Mouse (Mus musculus) forebrain, embryonic 15.5 days (tissue): Measurements from ENCODE around the gene Gatm. TPM values are rescaled to one million over a fixed set of nuclear protein-coding genes. Genes with fewer than 3 reads are reported as not detected.

Experiments used
- ATAC-seq: fragments of 200-750 bp; cut with Nextera tagmentation; replicated peaks from 2 replicates; pipeline ENCODE4 v1.8.0; 2017; ENCODE audit warnings: mild to moderate bottlenecking, moderate TSS enrichment, moderate library complexity
- H3K27ac ChIP-seq: fragments of 300-500 bp; sonication (generic); replicated peaks from 2 replicates; pipeline ENCODE4 v1.5.1; 2015; ENCODE audit warnings: mild to moderate bottlenecking, inconsistent platforms
- H3K27me3 ChIP-seq: fragments of 300-500 bp; sonication (generic); 2 replicates; pipeline ENCODE4 v1.6.1; 2015; ENCODE audit warnings: inconsistent platforms
- H3K36me3 ChIP-seq: fragments of 300-500 bp; sonication (generic); 2 replicates; pipeline ENCODE4 v1.6.1; 2015; ENCODE audit warnings: mild to moderate bottlenecking, inconsistent platforms
- H3K4me1 ChIP-seq: fragments of 300-500 bp; sonication (generic); 2 replicates; pipeline ENCODE4 v1.6.1; 2015; ENCODE audit warnings: inconsistent platforms
- H3K4me2 ChIP-seq: fragments of 300-500 bp; sonication (generic); replicated peaks from 2 replicates; pipeline ENCODE4 v1.6.1; 2015; ENCODE audit warnings: mild to moderate bottlenecking, inconsistent platforms
- H3K4me3 ChIP-seq: fragments of 300-500 bp; sonication (generic); 2 replicates; pipeline ENCODE4 v1.5.1; 2015; ENCODE audit warnings: mild to moderate bottlenecking, inconsistent platforms
- H3K9ac ChIP-seq: fragments of 300-500 bp; sonication (generic); replicated peaks from 2 replicates; pipeline ENCODE4 v1.6.1; 2015; ENCODE audit warnings: mild to moderate bottlenecking, inconsistent platforms
- H3K9me3 ChIP-seq: fragments of 300-500 bp; sonication (generic); 2 replicates; pipeline ENCODE4 v1.6.1; 2016; ENCODE audit warnings: inconsistent platforms
- WGBS: fragments of 180-500 bp; shearing (Covaris S2); methylation state at CpG from one replicate; pipeline ENCODE4 v1.1.7; 2015; ENCODE audit warnings: mixed read lengths; 5-methylcytosine and 5-hydroxymethylcytosine counted together
- polyA plus RNA-seq: library from polyadenylated mRNA; unstranded; fragments of >200 nt; fragmentation: Nextera tagmentation; extraction: Ambion mirVana; gene quantifications from 2 replicates; pipeline ENCODE4 v1.2.1, GENCODE M21; 2015

Gene Gatm
- polyA plus RNA-seq, 1 experiment from 2014 or later = 24.2 TPM

GRCm38 (mm10) chr2:122599736-122600135, 11.4 kb downstream of the Gatm start:
- no peak overlapping the region for H3K27ac ChIP-seq
- H3K4me2 ChIP-seq = no peak overlapping the region
- WGBS = 94% methylated on average over 2 of the region's 2 CpGs
- H3K27me3 ChIP-seq = no peaks in the 10 kb centered on the region
- H3K4me1 ChIP-seq = no peaks in the 10 kb centered on the region
- no peak for ATAC-seq
- no peak overlapping the region for H3K9ac ChIP-seq
- H3K36me3 ChIP-seq = no peaks in the 10 kb centered on the region
- no peaks in the 10 kb centered on the region for H3K9me3 ChIP-seq
- no peak overlapping the region for H3K4me3 ChIP-seq

DNA sequence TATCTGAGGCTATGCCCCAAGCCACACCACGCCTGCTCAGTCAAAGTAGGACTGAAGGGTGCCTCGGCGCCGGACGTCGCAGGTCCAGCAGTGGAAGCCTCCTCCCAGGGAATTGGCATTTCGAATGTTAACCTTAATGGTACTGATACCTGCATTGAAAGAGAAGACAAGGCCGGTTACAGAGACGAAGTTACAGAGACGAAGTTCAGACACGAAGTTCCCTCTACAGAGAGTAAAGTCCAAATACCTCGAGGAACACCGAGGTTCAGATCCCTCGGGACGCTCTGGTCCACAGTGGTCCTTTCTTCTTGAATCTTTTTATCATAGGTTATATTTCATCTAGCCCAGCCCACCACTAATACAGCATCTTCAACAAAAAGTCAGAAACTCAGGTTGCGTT, 15.6 kb downstream of the Gatm start:
- 94% methylated on average over 16 of the region's 16 CpGs for WGBS
- Histone ChIP-seq H3K36me3 (no peaks in the 10 kb centered on the region), H3K27ac (no peak overlapping the region), H3K4me3 (no peak overlapping the region), H3K27me3 (no peaks in the 10 kb centered on the region), H3K4me2 (no peak overlapping the region), H3K9ac (no peak overlapping the region), H3K4me1 (no peaks in the 10 kb centered on the region), H3K9me3 (no peaks in the 10 kb centered on the region)
- no peak for ATAC-seq

GRCm38 (mm10) chr2:122591213-122591612, 19.9 kb downstream of the Gatm start:
- Histone ChIP-seq H3K27me3 (no peaks in the 10 kb centered on the region), H3K27ac (no peak overlapping the region), H3K4me3 (no peak overlapping the region), H3K4me1 (no peaks in the 10 kb centered on the region), H3K4me2 (no peak overlapping the region), H3K36me3 (no peaks in the 10 kb centered on the region), H3K9me3 (no peaks in the 10 kb centered on the region), H3K9ac (no peak overlapping the region)
- WGBS = 74% methylated on average over 2 of the region's 2 CpGs
- ATAC-seq = no peak

GRCm38 (mm10) chr2:122590351-122590750, 20.8 kb downstream of the Gatm start:
- Histone ChIP-seq H3K9ac (no peak overlapping the region), H3K27me3 (no peaks in the 10 kb centered on the region), H3K36me3 (no peaks in the 10 kb centered on the region), H3K9me3 (no peaks in the 10 kb centered on the region), H3K4me1 (no peaks in the 10 kb centered on the region), H3K4me2 (no peak overlapping the region), H3K4me3 (no peak overlapping the region), H3K27ac (no peak overlapping the region)
- WGBS = 97% methylated on average over 1 of the region's 1 CpGs
- ATAC-seq = no peak

GRCm38 (mm10) chr2:122587861-122588519, 23.1 kb downstream of the Gatm start:
- 64% methylated on average over 8 of the region's 8 CpGs for WGBS
- Histone ChIP-seq H3K4me3 (no peak overlapping the region), H3K9me3 (no peaks in the 10 kb centered on the region), H3K9ac (no peak overlapping the region), H3K27me3 (no peaks in the 10 kb centered on the region), H3K36me3 (no peaks in the 10 kb centered on the region), H3K27ac (no peak overlapping the region), H3K4me1 (no peaks in the 10 kb centered on the region), H3K4me2 (no peak overlapping the region)
- no peak for ATAC-seq

- H3K4me3 ChIP-seq = no peak overlapping the region
- H3K9me3 ChIP-seq = no peaks in the 10 kb centered on the region
- H3K9ac ChIP-seq = no peak overlapping the region
- no peaks in the 10 kb centered on the region for H3K36me3 ChIP-seq
- no peaks in the 10 kb centered on the region for H3K27me3 ChIP-seq
- 73% methylated on average over 3 of the region's 3 CpGs for WGBS
- ATAC-seq = no peak
- no peaks in the 10 kb centered on the region for H3K4me1 ChIP-seq
- no peak overlapping the region for H3K27ac ChIP-seq
- H3K4me2 ChIP-seq = no peak overlapping the region
These were observed 24.8 kb downstream of the Gatm start for GRCm38 (mm10) chr2:122586258-122586657.

DNA sequence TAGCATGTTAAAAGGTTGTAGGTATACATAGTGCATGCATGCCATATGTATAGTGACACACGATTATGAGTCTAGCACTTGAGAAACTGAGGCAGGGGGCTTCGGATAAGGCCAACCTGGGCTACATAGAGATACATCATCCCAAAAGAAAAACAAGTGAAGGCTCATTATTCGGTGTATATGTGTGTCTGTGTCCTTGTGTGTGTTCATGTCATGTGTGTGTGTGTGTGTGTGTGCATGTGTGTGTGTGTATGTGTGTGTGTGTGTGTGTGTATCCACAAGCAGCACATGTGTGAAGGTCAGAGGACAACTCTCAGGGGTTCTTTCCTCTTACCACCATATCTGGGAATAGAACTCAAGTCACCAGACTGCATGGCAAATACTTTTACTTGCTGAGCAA, 28.8 kb downstream of the Gatm start:
- Histone ChIP-seq H3K27me3 (no peaks in the 10 kb centered on the region), H3K36me3 (no peaks in the 10 kb centered on the region), H3K9ac (no peak overlapping the region), H3K4me2 (no peak overlapping the region), H3K4me1 (no peaks in the 10 kb centered on the region), H3K9me3 (no peaks in the 10 kb centered on the region), H3K4me3 (no peak overlapping the region), H3K27ac (no peak overlapping the region)
- WGBS = 96% methylated on average over 3 of the region's 3 CpGs
- ATAC-seq = no peak

- no peak for ATAC-seq
- Histone ChIP-seq H3K9ac (no peak overlapping the region), H3K27ac (no peak overlapping the region), H3K9me3 (no peaks in the 10 kb centered on the region), H3K4me1 (no peaks in the 10 kb centered on the region), H3K4me3 (no peak overlapping the region), H3K36me3 (no peaks in the 10 kb centered on the region), H3K4me2 (no peak overlapping the region), H3K27me3 (no peaks in the 10 kb centered on the region)
- WGBS = 73% methylated on average over 3 of the region's 3 CpGs
These were observed 29.6 kb downstream of the Gatm start for GRCm38 (mm10) chr2:122581361-122582017.

GRCm38 (mm10) chr2:122580426-122580825, 30.7 kb downstream of the Gatm start:
- Histone ChIP-seq H3K27me3 (no peaks in the 10 kb centered on the region), H3K9ac (no peak overlapping the region), H3K27ac (no peak overlapping the region), H3K36me3 (no peaks in the 10 kb centered on the region), H3K4me2 (no peak overlapping the region), H3K9me3 (no peaks in the 10 kb centered on the region), H3K4me3 (no peak overlapping the region), H3K4me1 (no peaks in the 10 kb centered on the region)
- ATAC-seq = no peak
- 78% methylated on average over 10 of the region's 10 CpGs for WGBS

GRCm38 (mm10) chr2:122577316-122577715, 33.8 kb downstream of the Gatm start:
- no peak overlapping the region for H3K9ac ChIP-seq
- no peaks in the 10 kb centered on the region for H3K36me3 ChIP-seq
- no peak overlapping the region for H3K4me3 ChIP-seq
- ATAC-seq = no peak
- H3K9me3 ChIP-seq = no peaks in the 10 kb centered on the region
- no peaks in the 10 kb centered on the region for H3K4me1 ChIP-seq
- 70% methylated on average over 1 of the region's 1 CpGs for WGBS
- H3K27me3 ChIP-seq = no peaks in the 10 kb centered on the region
- H3K4me2 ChIP-seq = no peak overlapping the region
- H3K27ac ChIP-seq = no peak overlapping the region

- whole genome bisulfite sequencing = 62% methylated on average over 5 of the region's 5 CpGs
- Histone ChIP-seq H3K36me3 (no peaks in the 10 kb centered on the region), H3K27ac (no peak overlapping the region), H3K27me3 (no peaks in the 10 kb centered on the region), H3K4me3 (no peak overlapping the region), H3K4me2 (no peak overlapping the region), H3K4me1 (no peaks in the 10 kb centered on the region), H3K9me3 (no peaks in the 10 kb centered on the region), H3K9ac (no peak overlapping the region)
- ATAC-seq = no peak
These were observed 34.8 kb downstream of the Gatm start for GRCm38 (mm10) chr2:122576295-122576694.

- ATAC-seq = no peak
- H3K9ac ChIP-seq = no peak overlapping the region
- H3K27ac ChIP-seq = no peak overlapping the region
- H3K27me3 ChIP-seq = no peaks in the 10 kb centered on the region
- WGBS = 81% methylated on average over 11 of the region's 11 CpGs
- no peaks in the 10 kb centered on the region for H3K4me1 ChIP-seq
- H3K4me2 ChIP-seq = no peak overlapping the region
- no peaks in the 10 kb centered on the region for H3K36me3 ChIP-seq
- H3K4me3 ChIP-seq = no peak overlapping the region
- no peaks in the 10 kb centered on the region for H3K9me3 ChIP-seq
These were observed 35.6 kb downstream of the Gatm start for GRCm38 (mm10) chr2:122575470-122575869.

GRCm38 (mm10) chr2:122572438-122572837, 38.7 kb downstream of the Gatm start:
- no peaks in the 10 kb centered on the region for H3K36me3 ChIP-seq
- no peak for ATAC-seq
- H3K4me3 ChIP-seq = no peak overlapping the region
- H3K27ac ChIP-seq = no peak overlapping the region
- no peaks in the 10 kb centered on the region for H3K9me3 ChIP-seq
- WGBS = 89% methylated on average over 1 of the region's 1 CpGs
- H3K9ac ChIP-seq = no peak overlapping the region
- H3K4me1 ChIP-seq = no peaks in the 10 kb centered on the region
- no peaks in the 10 kb centered on the region for H3K27me3 ChIP-seq
- no peak overlapping the region for H3K4me2 ChIP-seq
